Mouse (Mus musculus): ENCODE measurements at regions not wholly inside any gene's neighbourhood (a gene's known extent, or its start where the extent isn't known, plus 50 kb on each side); places are given as distances from the start of the nearest gene placed in this dataset.

DNA sequence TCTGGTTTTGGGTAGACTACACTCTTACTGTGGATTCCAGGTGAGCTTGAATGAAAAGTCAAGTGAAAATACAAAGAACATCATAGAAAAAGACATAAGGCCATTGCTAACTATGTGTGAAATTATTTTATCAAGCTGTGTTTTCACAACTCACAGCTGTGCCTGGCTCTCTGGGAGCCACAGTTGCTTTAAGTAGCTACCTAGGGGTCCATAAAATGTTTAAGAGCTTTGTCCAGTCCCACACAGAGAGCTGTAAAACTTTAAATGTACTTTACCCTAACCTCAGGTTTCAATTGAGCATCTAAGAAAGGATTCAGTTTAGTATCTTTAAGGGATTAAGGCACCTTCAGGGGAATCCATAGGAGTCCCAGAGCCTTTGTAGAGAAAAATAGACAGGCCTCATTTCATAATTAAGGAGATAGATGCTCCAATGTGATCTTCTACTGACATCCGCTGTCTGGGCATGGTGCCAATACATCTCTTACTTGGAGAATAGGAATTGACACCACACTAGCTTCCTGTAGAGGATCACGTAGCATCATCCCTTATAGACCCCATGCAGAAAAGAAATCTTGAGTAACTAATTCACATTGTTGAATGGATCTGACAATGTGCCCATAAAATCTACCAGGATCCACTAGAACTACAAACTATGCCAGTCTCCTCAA is 626.5 kb downstream of the Gsdmc2 start:
- no peak for TF ChIP-seq CTCF (IDR thresholded peaks at IDR 0.05 in 2 of 3, conservative IDR thresholded peaks at IDR 0.05 in 1 of 3; ENCODE audit: control insufficient read depth in 1 of 3, insufficient read depth in 1 of 3, low read depth in 2 of 3, low read length in 3 of 3, poor library complexity in 1 of 3, severe bottlenecking in 1 of 3)
- TF ChIP-seq UBTF (IDR thresholded peaks at IDR 0.05; ENCODE audit: borderline replicate concordance, insufficient read depth, low read depth, low read length) = no peak
- no peak for TF ChIP-seq TBP (IDR thresholded peaks at IDR 0.05; ENCODE audit: low read depth, low read length)
- no peak for TF ChIP-seq EP300 (IDR thresholded peaks at IDR 0.05; ENCODE audit: low read depth in 1 of 2, low read length in 2 of 2)
